Mouse (Mus musculus): ENCODE measurements at regions not wholly inside any gene's neighbourhood (a gene's known extent, or its start where the extent isn't known, plus 50 kb on each side); places are given as distances from the start of the nearest gene placed in this dataset.

DNA sequence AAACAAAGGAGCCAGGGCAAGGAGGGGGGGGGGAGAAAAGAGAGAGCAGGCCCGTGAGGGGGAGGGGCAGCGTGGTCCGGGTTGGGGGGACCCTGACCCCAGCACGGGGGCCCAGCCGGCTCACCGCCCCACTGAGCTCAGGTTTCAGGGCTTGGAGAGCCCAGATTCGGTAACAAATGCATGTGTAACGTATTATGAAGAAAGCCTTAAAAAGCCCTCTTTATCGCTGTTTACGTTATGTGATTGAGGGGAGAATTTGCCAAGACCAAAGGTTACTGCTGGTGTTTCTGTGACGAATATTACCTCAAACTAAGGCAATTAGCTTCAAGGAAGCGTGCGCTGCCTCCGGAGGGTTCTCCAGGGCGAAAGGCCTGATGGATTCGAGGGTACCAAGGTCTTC, 54.2 kb downstream of the Barx1 start:
- H3K36me3 ChIP-seq (ENCODE audit: control insufficient read depth, insufficient read depth, low read length) = no peaks in the 10 kb centered on the region
- ATAC-seq (ENCODE audit: low read depth) = no peak
- H3K9ac ChIP-seq (ENCODE audit: low read length) = no peak overlapping the region

DNA sequence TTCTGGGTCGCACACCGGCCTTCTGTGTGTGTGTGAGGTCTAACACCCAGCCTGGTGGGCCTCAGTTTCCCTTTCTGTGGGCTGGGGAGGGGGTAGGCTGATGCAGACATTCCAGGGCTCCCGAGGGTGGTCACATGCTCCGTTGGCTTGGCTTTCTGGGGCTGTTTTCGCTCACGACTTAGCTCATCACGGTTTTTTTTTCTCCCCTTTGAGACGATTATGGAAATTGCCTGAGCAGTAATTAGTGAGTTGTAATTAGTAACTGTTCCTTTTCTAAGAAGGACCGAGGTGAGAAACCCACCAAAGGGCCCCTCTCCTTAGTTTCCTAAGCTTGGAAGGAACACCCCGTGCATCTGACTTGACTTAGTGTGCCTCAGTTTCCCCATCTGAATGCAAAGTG, 54.7 kb downstream of the Barx1 start:
- 54% methylated on average over 10 of the region's 10 CpGs for WGBS
- no peaks in the 10 kb centered on the region for H3K9me3 ChIP-seq (ENCODE audit: control insufficient read depth, low read length)
- no peaks in the 10 kb centered on the region for H3K4me1 ChIP-seq (replicated peaks; ENCODE audit: control insufficient read depth, insufficient read depth, low read length)

More for the DNA sequence above, 54.2 kb downstream of the Barx1 start:
- no peak overlapping the region for H3K4me3 ChIP-seq (ENCODE audit: low read length)
- 27% methylated on average over 16 of the region's 16 CpGs for WGBS
- H3K27ac ChIP-seq (ENCODE audit: low read length) = no peak overlapping the region
- H3K4me1 ChIP-seq (replicated peaks; ENCODE audit: control insufficient read depth, insufficient read depth, low read length) = no peaks in the 10 kb centered on the region
- no peaks in the 10 kb centered on the region; the same call in 1 of the 2 replicates for H3K27me3 ChIP-seq (ENCODE audit: control insufficient read depth, insufficient read depth, low read depth, low read length)
- no peaks in the 10 kb centered on the region for H3K9me3 ChIP-seq (ENCODE audit: control insufficient read depth, low read length)
- H3K4me2 ChIP-seq (ENCODE audit: low read depth, low read length) = no peak overlapping the region

DNA sequence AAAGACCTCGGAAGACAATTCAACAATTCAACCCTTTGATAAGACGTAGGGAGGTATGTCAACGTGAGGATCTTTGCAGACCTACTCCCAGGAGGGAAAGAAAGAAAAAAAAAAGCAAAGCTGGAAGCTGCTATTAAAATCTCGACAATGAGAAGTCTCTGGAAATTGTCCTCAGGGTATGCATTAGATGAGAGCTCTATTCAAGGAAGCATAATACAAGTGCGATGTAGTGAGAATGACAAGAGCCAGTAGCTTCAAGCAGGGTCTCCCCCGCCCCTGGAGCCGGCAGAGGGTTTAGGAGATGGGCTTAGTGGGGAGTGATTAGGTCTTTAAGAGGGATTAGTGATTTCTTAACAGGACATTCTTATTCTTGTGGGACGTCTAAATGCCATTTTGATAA, 60.9 kb downstream of the Barx1 start:
- WGBS = 37% methylated on average over 8 of the region's 8 CpGs
- no peak overlapping the region for H3K9ac ChIP-seq (ENCODE audit: low read length)

More for the DNA sequence above, 54.7 kb downstream of the Barx1 start:
- Histone ChIP-seq H3K4me3 (ENCODE audit: low read length) (no peak overlapping the region), H3K4me2 (ENCODE audit: low read depth, low read length) (no peak overlapping the region), H3K9ac (ENCODE audit: low read length) (no peak overlapping the region), H3K36me3 (ENCODE audit: control insufficient read depth, insufficient read depth, low read length) (no peaks in the 10 kb centered on the region), H3K27ac (ENCODE audit: low read length) (no peak overlapping the region), H3K27me3 (ENCODE audit: control insufficient read depth, insufficient read depth, low read depth, low read length) (no peaks in the 10 kb centered on the region; the same call in 1 of the 2 replicates)
- ATAC-seq (ENCODE audit: low read depth) = no peak

DNA sequence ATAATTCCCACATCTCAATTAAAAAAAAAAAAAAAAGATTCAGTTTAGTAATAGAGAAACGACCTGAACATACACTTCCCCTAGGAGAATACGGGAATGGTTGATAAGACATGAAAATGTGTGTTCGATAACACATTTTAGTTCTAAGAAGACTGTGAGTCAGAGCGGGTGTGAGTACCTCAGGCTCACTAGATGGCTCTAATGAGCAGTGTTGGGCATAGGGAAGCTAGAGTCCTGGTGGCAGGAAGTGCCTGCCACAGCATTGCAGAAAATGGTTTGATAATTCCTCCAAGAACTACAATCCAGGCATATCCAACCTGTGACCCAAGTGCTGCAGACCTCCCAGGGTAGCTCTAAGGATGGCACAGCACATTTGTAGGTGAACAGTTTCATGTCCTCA, 63.6 kb downstream of the Barx1 start:
- Histone ChIP-seq H3K36me3 (ENCODE audit: control insufficient read depth, insufficient read depth, low read length) (no peaks in the 10 kb centered on the region), H3K9me3 (ENCODE audit: control insufficient read depth, low read length) (peaks cover 4% of the 10 kb centered on the region; the same call in 1 of the 2 replicates), H3K4me3 (ENCODE audit: low read length) (no peak overlapping the region), H3K9ac (ENCODE audit: low read length) (no peak overlapping the region), H3K4me2 (ENCODE audit: low read depth, low read length) (no peak overlapping the region), H3K4me1 (replicated peaks; ENCODE audit: control insufficient read depth, insufficient read depth, low read length) (peaks cover 7% of the 10 kb centered on the region), H3K27me3 (ENCODE audit: control insufficient read depth, insufficient read depth, low read depth, low read length) (peaks cover 31% of the 10 kb centered on the region), H3K27ac (ENCODE audit: low read length) (no peak overlapping the region)
- 32% methylated on average over 4 of the region's 4 CpGs for WGBS
- no peak for ATAC-seq (ENCODE audit: low read depth)

More for the DNA sequence above, 60.9 kb downstream of the Barx1 start:
- Histone ChIP-seq H3K36me3 (ENCODE audit: control insufficient read depth, insufficient read depth, low read length) (no peaks in the 10 kb centered on the region), H3K9me3 (ENCODE audit: control insufficient read depth, low read length) (peaks cover 4% of the 10 kb centered on the region; the same call in 1 of the 2 replicates), H3K4me1 (replicated peaks; ENCODE audit: control insufficient read depth, insufficient read depth, low read length) (no peaks in the 10 kb centered on the region), H3K27me3 (ENCODE audit: control insufficient read depth, insufficient read depth, low read depth, low read length) (peaks cover 3% of the 10 kb centered on the region; the same call in 1 of the 2 replicates), H3K4me3 (ENCODE audit: low read length) (no peak overlapping the region), H3K27ac (ENCODE audit: low read length) (no peak overlapping the region), H3K4me2 (ENCODE audit: low read depth, low read length) (no peak overlapping the region)
- no peak for ATAC-seq (ENCODE audit: low read depth)

DNA sequence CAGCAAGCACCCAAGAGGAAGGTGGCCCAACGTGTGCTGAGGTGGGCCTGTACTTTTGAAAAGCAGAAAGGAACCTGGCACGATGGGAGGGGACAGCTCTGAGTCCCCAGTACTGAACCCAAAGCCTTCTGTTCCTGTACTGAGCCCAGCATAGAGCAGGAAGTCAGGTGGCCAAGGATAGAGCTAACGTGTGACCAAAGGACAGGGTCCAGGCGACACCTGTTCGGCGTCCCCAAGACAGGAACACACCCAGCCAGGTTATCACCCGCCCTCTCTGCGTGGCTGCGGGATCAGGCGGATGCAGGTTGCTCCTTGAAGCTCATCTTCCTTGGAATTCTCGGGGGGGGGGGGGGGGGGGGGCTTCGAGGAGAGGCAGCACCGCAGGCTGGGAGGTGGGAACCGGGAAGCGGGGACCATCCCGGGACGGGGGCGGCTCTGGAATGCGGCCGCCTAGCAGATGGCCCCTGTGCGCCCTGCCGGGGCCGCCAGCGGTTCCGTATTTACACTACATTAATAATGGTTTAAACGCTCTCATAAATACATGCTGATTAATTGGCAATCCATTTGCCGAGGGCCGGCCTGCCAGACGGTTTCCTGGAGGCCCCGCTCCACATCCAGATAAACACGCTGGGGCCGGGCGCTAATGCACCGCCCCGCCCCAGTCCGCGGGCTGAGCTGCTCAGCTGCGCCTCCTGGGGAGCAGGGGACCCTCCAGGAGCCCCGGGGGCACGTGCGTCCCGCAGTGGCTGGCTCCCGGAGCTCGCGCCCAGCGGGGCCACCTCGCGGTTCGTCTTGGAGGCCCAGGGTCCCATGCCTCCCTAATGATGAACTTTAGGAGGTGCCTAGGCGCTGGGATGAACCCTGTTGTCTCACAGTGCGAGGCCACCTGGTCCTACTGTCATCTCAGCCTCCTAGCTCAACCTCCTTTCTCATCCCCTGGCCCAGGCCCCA, 68.5 kb downstream of the Barx1 start:
- H3K9ac ChIP-seq (ENCODE audit: low read length) = peak overlapping the region; percentile 39
- no peaks in the 10 kb centered on the region for H3K9me3 ChIP-seq (ENCODE audit: control insufficient read depth, low read length)
- ATAC-seq (ENCODE audit: low read depth) = peak; percentile 80
- H3K27me3 ChIP-seq (ENCODE audit: control insufficient read depth, insufficient read depth, low read depth, low read length) = peaks cover 64% of the 10 kb centered on the region
- H3K36me3 ChIP-seq (ENCODE audit: control insufficient read depth, insufficient read depth, low read length) = no peaks in the 10 kb centered on the region
- peaks cover 17% of the 10 kb centered on the region for H3K4me1 ChIP-seq (replicated peaks; ENCODE audit: control insufficient read depth, insufficient read depth, low read length)
- under 1% methylated on average over 48 of the region's 51 CpGs for WGBS
- no peak overlapping the region for H3K27ac ChIP-seq (ENCODE audit: low read length)
- H3K4me3 ChIP-seq (ENCODE audit: low read length) = peak overlapping the region; percentile 37
- H3K4me2 ChIP-seq (ENCODE audit: low read depth, low read length) = peak overlapping the region; percentile 61

DNA sequence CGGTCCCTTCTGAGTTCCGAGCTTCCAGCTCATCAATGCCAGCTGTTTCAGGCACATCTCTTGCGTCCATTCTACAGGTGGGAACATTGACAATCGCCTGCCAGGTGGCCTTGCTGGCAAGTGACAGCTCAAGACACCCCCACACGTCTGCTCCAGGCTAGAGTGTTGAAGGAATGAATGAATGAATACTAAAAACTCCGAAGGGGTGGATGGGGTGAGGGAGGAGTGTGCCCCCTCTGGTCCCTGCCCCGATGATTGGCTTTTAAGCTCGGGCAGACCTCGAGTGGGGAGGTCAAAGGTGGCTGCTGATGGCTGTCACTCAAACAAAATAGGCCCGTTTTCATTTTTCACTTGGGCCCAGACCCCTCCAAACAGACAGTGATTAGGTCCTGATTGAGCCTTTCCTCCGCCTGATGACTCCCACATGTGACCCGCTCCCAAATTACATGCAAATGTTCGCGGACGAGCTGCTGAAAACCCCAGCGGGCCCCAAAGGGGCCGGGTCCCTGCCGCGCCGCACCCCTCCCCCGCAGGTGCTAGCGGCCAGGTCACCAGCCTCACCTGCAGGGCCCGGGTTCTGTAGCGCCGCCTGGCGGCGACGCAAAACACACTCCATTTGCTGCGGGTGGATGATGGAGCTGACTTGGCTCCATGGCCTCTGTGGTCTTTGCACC, 69.5 kb downstream of the Barx1 start:
- ATAC-seq (ENCODE audit: low read depth) = 0 out of 2 replicates have a peak, but pooled peaks have one; percentile 10
- H3K4me3 ChIP-seq (ENCODE audit: low read length) = peak overlapping the region; percentile 20; the same call in 1 of the 2 replicates
- H3K36me3 ChIP-seq (ENCODE audit: control insufficient read depth, insufficient read depth, low read length) = no peaks in the 10 kb centered on the region
- peaks cover 17% of the 10 kb centered on the region for H3K4me1 ChIP-seq (replicated peaks; ENCODE audit: control insufficient read depth, insufficient read depth, low read length)
- H3K4me2 ChIP-seq (ENCODE audit: low read depth, low read length) = peak overlapping the region; percentile 44
- WGBS = 3% methylated on average over 29 of the region's 29 CpGs
- H3K27me3 ChIP-seq (ENCODE audit: control insufficient read depth, insufficient read depth, low read depth, low read length) = peaks cover 66% of the 10 kb centered on the region
- H3K9me3 ChIP-seq (ENCODE audit: control insufficient read depth, low read length) = no peaks in the 10 kb centered on the region
- H3K27ac ChIP-seq (ENCODE audit: low read length) = no peak overlapping the region
- H3K9ac ChIP-seq (ENCODE audit: low read length) = no peak overlapping the region

DNA sequence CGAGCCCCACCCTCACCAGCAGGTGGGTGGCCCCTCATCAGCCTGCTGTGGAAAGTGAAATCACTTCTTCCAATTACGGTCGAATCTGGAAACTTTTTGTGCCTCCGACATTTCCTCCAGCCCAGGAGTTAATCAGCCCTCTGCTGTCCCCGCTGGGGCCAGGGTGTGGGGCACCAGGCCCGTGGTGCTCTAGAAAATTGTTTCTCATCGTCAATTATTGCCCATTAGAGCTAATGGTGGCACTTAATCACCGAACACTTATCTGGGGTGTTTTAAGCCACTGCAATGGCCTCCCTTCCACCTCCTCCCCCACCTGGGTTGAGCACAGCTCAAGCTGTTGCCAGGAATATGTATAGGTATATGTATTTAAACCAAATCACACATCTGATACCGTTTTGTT, 72.2 kb downstream of the Barx1 start:
- WGBS = 42% methylated on average over 9 of the region's 9 CpGs
- H3K4me3 ChIP-seq (ENCODE audit: low read length) = no peak overlapping the region
- no peak overlapping the region for H3K9ac ChIP-seq (ENCODE audit: low read length)
- no peak for ATAC-seq (ENCODE audit: low read depth)
- peaks cover 52% of the 10 kb centered on the region for H3K27me3 ChIP-seq (ENCODE audit: control insufficient read depth, insufficient read depth, low read depth, low read length)
- H3K4me2 ChIP-seq (ENCODE audit: low read depth, low read length) = no peak overlapping the region
- H3K27ac ChIP-seq (ENCODE audit: low read length) = no peak overlapping the region
- peaks cover 14% of the 10 kb centered on the region for H3K4me1 ChIP-seq (replicated peaks; ENCODE audit: control insufficient read depth, insufficient read depth, low read length)
- H3K36me3 ChIP-seq (ENCODE audit: control insufficient read depth, insufficient read depth, low read length) = no peaks in the 10 kb centered on the region
- H3K9me3 ChIP-seq (ENCODE audit: control insufficient read depth, low read length) = no peaks in the 10 kb centered on the region

DNA sequence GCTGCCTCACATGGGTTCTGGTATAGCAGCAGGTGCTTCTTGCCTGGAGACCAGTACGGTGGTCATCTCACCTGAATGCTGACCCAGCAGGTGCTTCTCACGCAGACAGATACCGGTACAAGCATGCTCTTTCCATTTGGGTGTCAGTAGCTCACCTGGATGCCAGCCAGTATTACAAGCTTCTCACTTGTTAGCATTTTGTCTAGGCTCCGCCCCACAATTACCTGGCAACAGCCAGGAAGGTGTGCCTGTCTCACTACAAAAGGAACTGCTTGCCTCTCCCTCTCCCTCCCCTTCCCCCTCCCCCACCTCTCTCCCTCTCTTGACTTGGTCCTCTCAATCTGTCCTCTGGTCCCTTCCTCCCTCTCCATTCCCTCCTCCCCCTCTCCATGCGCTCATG, 82.8 kb downstream of the Barx1 start:
- no peak overlapping the region for H3K4me3 ChIP-seq (ENCODE audit: low read length)
- no peak overlapping the region for H3K4me2 ChIP-seq (ENCODE audit: low read depth, low read length)
- WGBS = 36% methylated on average over 5 of the region's 5 CpGs
- H3K27ac ChIP-seq (ENCODE audit: low read length) = no peak overlapping the region
- no peaks in the 10 kb centered on the region for H3K9me3 ChIP-seq (ENCODE audit: control insufficient read depth, low read length)
- H3K4me1 ChIP-seq (replicated peaks; ENCODE audit: control insufficient read depth, insufficient read depth, low read length) = no peaks in the 10 kb centered on the region; the same call in 1 of the 2 replicates
- H3K9ac ChIP-seq (ENCODE audit: low read length) = no peak overlapping the region
- H3K27me3 ChIP-seq (ENCODE audit: control insufficient read depth, insufficient read depth, low read depth, low read length) = no peaks in the 10 kb centered on the region; the same call in 1 of the 2 replicates
- no peak for ATAC-seq (ENCODE audit: low read depth)
- H3K36me3 ChIP-seq (ENCODE audit: control insufficient read depth, insufficient read depth, low read length) = no peaks in the 10 kb centered on the region

DNA sequence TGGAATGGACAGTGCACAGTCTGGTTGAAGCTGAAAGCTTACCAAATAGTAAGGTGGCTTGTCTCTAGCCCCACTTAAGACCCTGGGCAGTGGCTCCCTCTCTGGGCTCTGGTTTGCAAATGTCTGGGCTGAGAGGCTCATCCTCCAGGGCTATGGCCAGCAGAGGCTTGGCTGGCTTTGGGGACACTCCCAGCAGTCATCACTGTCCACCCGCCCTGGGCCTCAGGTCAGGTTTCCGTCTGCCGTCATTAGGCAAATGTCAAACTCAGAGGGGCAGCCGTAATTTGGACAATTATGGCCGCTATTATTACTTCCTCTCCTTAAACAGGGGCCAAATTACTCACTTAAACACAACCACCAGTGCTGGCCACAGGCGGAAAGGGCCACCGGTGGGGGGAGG, 83.5 kb downstream of the Barx1 start:
- no peak overlapping the region for H3K4me3 ChIP-seq (ENCODE audit: low read length)
- no peak overlapping the region for H3K9ac ChIP-seq (ENCODE audit: low read length)
- no peaks in the 10 kb centered on the region for H3K36me3 ChIP-seq (ENCODE audit: control insufficient read depth, insufficient read depth, low read length)
- no peaks in the 10 kb centered on the region for H3K9me3 ChIP-seq (ENCODE audit: control insufficient read depth, low read length)
- no peaks in the 10 kb centered on the region; the same call in 1 of the 2 replicates for H3K27me3 ChIP-seq (ENCODE audit: control insufficient read depth, insufficient read depth, low read depth, low read length)
- WGBS = 45% methylated on average over 7 of the region's 7 CpGs
- no peaks in the 10 kb centered on the region; the same call in 1 of the 2 replicates for H3K4me1 ChIP-seq (replicated peaks; ENCODE audit: control insufficient read depth, insufficient read depth, low read length)
- no peak for ATAC-seq (ENCODE audit: low read depth)
- no peak overlapping the region for H3K4me2 ChIP-seq (ENCODE audit: low read depth, low read length)
- no peak overlapping the region for H3K27ac ChIP-seq (ENCODE audit: low read length)
